7 mouse cellular contexts compared by ENCODE assay signal in the genomic region with DNA sequence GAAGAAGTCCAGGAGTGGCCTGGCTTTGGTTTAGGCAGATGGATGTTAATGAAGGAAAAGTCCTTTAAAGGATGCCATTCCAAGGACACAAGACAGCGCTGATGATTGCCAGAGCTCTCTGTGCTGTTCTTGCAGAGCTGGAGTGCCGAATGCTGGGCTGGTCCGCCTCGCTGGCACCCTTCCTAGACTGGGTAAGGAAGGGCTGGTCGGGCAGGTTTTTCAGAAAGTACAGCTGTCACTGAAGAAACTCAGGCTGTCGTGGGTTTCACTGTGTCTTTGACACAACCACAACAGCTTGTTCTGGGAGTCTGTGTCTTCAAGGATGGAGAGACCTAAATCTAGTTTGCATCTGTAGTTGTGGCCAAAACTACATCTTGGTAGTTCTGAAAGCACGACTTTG.
A peak's percentile ranks its signal among the peaks of the same experiment; 100 is the strongest.
DNase-seq lines count a peak whose midpoint lies in the region; ATAC-seq and TF ChIP-seq lines count a peak whose summit lies in the region.

No protein-coding gene starts in this region.

- peak overlapping the region; percentile 18; the same call in 1 of the 2 replicates for H3K27ac ChIP-seq in limb, embryonic 15.5 days
- no peak overlapping the region for H3K27ac ChIP-seq in limb, embryonic 10.5 days
- peak overlapping the region; percentile 5; the same call in 1 of the 2 replicates for H3K27ac ChIP-seq in stomach, postnatal 0 days (replicated peaks)

- no peaks in the 10 kb centered on the region for H3K36me3 ChIP-seq in limb, embryonic 15.5 days
- no peaks in the 10 kb centered on the region for H3K36me3 ChIP-seq in limb, embryonic 10.5 days
- no peaks in the 10 kb centered on the region for H3K36me3 ChIP-seq in stomach, postnatal 0 days (ENCODE audit: control insufficient read depth, insufficient read depth, low read length)

- H3K4me2 ChIP-seq in limb, embryonic 15.5 days: no peak overlapping the region
- H3K4me2 ChIP-seq in stomach, postnatal 0 days (replicated peaks; ENCODE audit: low read depth): no peak overlapping the region

- no peak for DNase-seq in limb, embryonic 10.5 days (ENCODE audit: low spot score)
- DNase-seq in frontal cortex, postnatal 36 days (ENCODE audit: low spot score in 2 of 2): peak; percentile 38 to 64
- DNase-seq in lung, adult 2 months: peak; percentile 70
- DNase-seq in stomach, postnatal 0 days (ENCODE audit: low spot score): peak; percentile 59
- no peak for DNase-seq in thymus, adult 18-20 months
- DNase-seq in adrenal gland, postnatal 25 days: no peak

- no peak overlapping the region for H3K9ac ChIP-seq in limb, embryonic 15.5 days
- no peak overlapping the region for H3K9ac ChIP-seq in stomach, postnatal 0 days (ENCODE audit: low read length)

- no peak overlapping the region for H3K4me3 ChIP-seq in limb, embryonic 15.5 days
- no peak overlapping the region for H3K4me3 ChIP-seq in limb, embryonic 10.5 days
- H3K4me3 ChIP-seq in lung, adult 2 months (replicated peaks; ENCODE audit: extremely low read depth, low read depth, low read length): no peak overlapping the region
- no peak overlapping the region for H3K4me3 ChIP-seq in stomach, postnatal 0 days (ENCODE audit: low read depth, low read length)

- no peaks in the 10 kb centered on the region for H3K9me3 ChIP-seq in limb, embryonic 15.5 days
- H3K9me3 ChIP-seq in limb, embryonic 10.5 days (replicated peaks): no peaks in the 10 kb centered on the region
- no peaks in the 10 kb centered on the region for H3K9me3 ChIP-seq in stomach, postnatal 0 days (ENCODE audit: control insufficient read depth, low read length)

- TF ChIP-seq CTCF in lung, adult 2 months (IDR thresholded peaks at IDR 0.05; ENCODE audit: insufficient read depth, low read length): no peak
- TF ChIP-seq CTCF in stomach, postnatal 0 days (IDR thresholded peaks at IDR 0.05; ENCODE audit: low read depth): no peak

- peak; percentile 72 for TF ChIP-seq EP300 in stomach, postnatal 0 days (optimal IDR thresholded peaks at IDR 0.05)

- ATAC-seq in limb, embryonic 15.5 days (ENCODE audit: insufficient number of reproducible peaks, low FRiP score, low TSS enrichment, low read depth): no peak
- peak; percentile 76 for ATAC-seq in stomach, postnatal 0 days (ENCODE audit: low FRiP score, low TSS enrichment)

- H3K4me1 ChIP-seq in limb, embryonic 15.5 days: peaks cover 4% of the 10 kb centered on the region; the same call in 1 of the 2 replicates
- H3K4me1 ChIP-seq in limb, embryonic 10.5 days: peaks cover 7% of the 10 kb centered on the region
- peaks cover 8% of the 10 kb centered on the region for H3K4me1 ChIP-seq in lung, adult 2 months (ENCODE audit: control insufficient read depth, insufficient read depth, low read length)
- no peaks in the 10 kb centered on the region; the same call in 1 of the 2 replicates for H3K4me1 ChIP-seq in stomach, postnatal 0 days (replicated peaks; ENCODE audit: control insufficient read depth, insufficient read depth)

- WGBS in limb, embryonic 15.5 days: 45% methylated on average over 7 of the region's 7 CpGs
- WGBS in limb, embryonic 10.5 days: 64% methylated on average over 7 of the region's 7 CpGs
- 26% methylated on average over 7 of the region's 7 CpGs for WGBS in lung, adult 2 months
- 25% methylated on average over 7 of the region's 7 CpGs for WGBS in stomach, postnatal 0 days

- no peaks in the 10 kb centered on the region for H3K27me3 ChIP-seq in limb, embryonic 15.5 days
- H3K27me3 ChIP-seq in limb, embryonic 10.5 days (ENCODE audit: low read depth, poor library complexity, severe bottlenecking): no peaks in the 10 kb centered on the region
- no peaks in the 10 kb centered on the region for H3K27me3 ChIP-seq in stomach, postnatal 0 days (ENCODE audit: control insufficient read depth, insufficient read depth, low read length)

- TF ChIP-seq POLR2A in lung, adult 2 months (IDR thresholded peaks at IDR 0.05; ENCODE audit: borderline replicate concordance, extremely low read depth, low read depth, low read length): no peak

Comparison
In these comparisons a context has a peak if more than half of its experiments do, and no peak if none do; other contexts are left out.
1. DNase-seq: peak in frontal cortex, postnatal 36 days (2 of 2), lung, adult 2 months (single experiment) and stomach, postnatal 0 days (single experiment); none in limb, embryonic 10.5 days (single experiment), thymus, adult 18-20 months (0 of 2) and adrenal gland, postnatal 25 days (single experiment).